Mouse (Mus musculus) liver, adult 2 months (tissue): ENCODE results near the gene Relt.
A peak's percentile ranks its signal among the peaks of the same experiment; 100 is the strongest.

Experiments used
- CTCF ChIP-seq: fragments of 200-500 bp; IDR thresholded peaks from 2 replicates; pipeline ENCODE4 v1.5.1; 2011; ENCODE audit warnings: low read depth, low read length, control low read depth
- POLR2A ChIP-seq: fragments of 200-500 bp; IDR thresholded peaks from 2 replicates; pipeline ENCODE4 v1.6.1; 2011; ENCODE audit warnings: low read length, control low read depth; ENCODE audit not compliant: insufficient read depth; ENCODE audit errors: extremely low read depth

DNA sequence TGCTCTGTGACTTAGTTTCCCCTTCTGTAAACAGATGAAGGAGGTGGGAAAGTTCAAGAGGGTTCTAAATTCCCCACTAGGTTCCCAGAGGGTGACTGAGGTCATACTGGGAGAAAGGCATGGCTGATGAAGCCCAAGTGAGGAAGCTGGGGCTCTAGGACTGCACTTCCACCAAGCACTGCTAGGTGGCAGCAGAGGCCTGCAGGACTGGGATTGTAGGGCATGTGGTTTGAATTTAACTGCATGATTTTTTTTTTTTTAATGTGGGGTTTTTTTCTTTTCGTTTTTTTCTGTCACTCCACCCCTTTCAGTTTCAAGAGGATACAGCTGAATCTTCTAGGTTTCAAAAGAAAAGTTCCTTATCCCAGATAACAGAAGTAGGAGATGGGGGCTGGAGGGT is 44.0 kb upstream of the Relt start:
- TF ChIP-seq CTCF (peak; percentile 97), POLR2A (no peak)
